Mouse (Mus musculus): ENCODE measurements at regions not wholly inside any gene's neighbourhood (a gene's known extent, or its start where the extent isn't known, plus 50 kb on each side); places are given as distances from the start of the nearest gene placed in this dataset.
A peak's percentile ranks its signal among the peaks of the same experiment; 100 is the strongest.

- Histone ChIP-seq H3K4me1 (ENCODE audit: control insufficient read depth, insufficient read depth, low read depth, low read length) (no peaks in the 10 kb centered on the region), H3K27ac (ENCODE audit: low read depth, low read length) (no peak overlapping the region), H3K4me2 (ENCODE audit: low read length) (no peak overlapping the region), H3K27me3 (replicated peaks; ENCODE audit: control insufficient read depth, insufficient read depth, low read length) (no peaks in the 10 kb centered on the region), H3K9me3 (ENCODE audit: control insufficient read depth, low read length) (no peaks in the 10 kb centered on the region), H3K9ac (ENCODE audit: low read depth, low read length) (no peak overlapping the region), H3K36me3 (ENCODE audit: control insufficient read depth, insufficient read depth, low read length) (no peaks in the 10 kb centered on the region), H3K4me3 (ENCODE audit: low read length) (no peak overlapping the region)
- ATAC-seq: no peak
- 49% methylated on average over 8 of the region's 8 CpGs for WGBS
Measured at GRCm38 (mm10) chr1:153962161-153962720, 62.2 kb upstream of the Teddm2 start.

- Histone ChIP-seq H3K4me3 (ENCODE audit: low read length) (no peak overlapping the region), H3K4me1 (ENCODE audit: control insufficient read depth, insufficient read depth, low read depth, low read length) (no peaks in the 10 kb centered on the region), H3K9me3 (ENCODE audit: control insufficient read depth, low read length) (no peaks in the 10 kb centered on the region), H3K9ac (ENCODE audit: low read depth, low read length) (no peak overlapping the region), H3K27ac (ENCODE audit: low read depth, low read length) (no peak overlapping the region), H3K4me2 (ENCODE audit: low read length) (no peak overlapping the region), H3K27me3 (replicated peaks; ENCODE audit: control insufficient read depth, insufficient read depth, low read length) (no peaks in the 10 kb centered on the region), H3K36me3 (ENCODE audit: control insufficient read depth, insufficient read depth, low read length) (no peaks in the 10 kb centered on the region)
- no peak for ATAC-seq
- 69% methylated on average over 9 of the region's 9 CpGs for WGBS
Measured at GRCm38 (mm10) chr1:153963744-153964342, 63.8 kb upstream of the Teddm2 start.

- no peak overlapping the region for H3K27ac ChIP-seq (ENCODE audit: low read depth, low read length)
- H3K9me3 ChIP-seq (ENCODE audit: control insufficient read depth, low read length): no peaks in the 10 kb centered on the region
- ATAC-seq: no peak
- no peaks in the 10 kb centered on the region for H3K36me3 ChIP-seq (ENCODE audit: control insufficient read depth, insufficient read depth, low read length)
- 88% methylated on average over 4 of the region's 4 CpGs for WGBS
- no peak overlapping the region for H3K4me3 ChIP-seq (ENCODE audit: low read length)
- no peak overlapping the region for H3K4me2 ChIP-seq (ENCODE audit: low read length)
- no peak overlapping the region for H3K9ac ChIP-seq (ENCODE audit: low read depth, low read length)
- H3K4me1 ChIP-seq (ENCODE audit: control insufficient read depth, insufficient read depth, low read depth, low read length): no peaks in the 10 kb centered on the region
- no peaks in the 10 kb centered on the region for H3K27me3 ChIP-seq (replicated peaks; ENCODE audit: control insufficient read depth, insufficient read depth, low read length)
Measured at GRCm38 (mm10) chr1:153969401-153969800, 69.4 kb upstream of the Teddm2 start.

- H3K27ac ChIP-seq (ENCODE audit: low read depth, low read length): no peak overlapping the region
- ATAC-seq: peak; percentile 64; the same call in 1 of the 2 replicates
Measured at GRCm38 (mm10) chr1:153974300-153974699, 74.3 kb upstream of the Teddm2 start.

GRCm38 (mm10) chr1:153977963-153978726 lies 78.1 kb upstream of the Teddm2 start:
- ATAC-seq: peak; percentile 86
- Histone ChIP-seq H3K27ac (ENCODE audit: low read depth, low read length) (no peak overlapping the region), H3K4me1 (ENCODE audit: control insufficient read depth, insufficient read depth, low read depth, low read length) (no peaks in the 10 kb centered on the region; the same call in 1 of the 2 replicates), H3K27me3 (replicated peaks; ENCODE audit: control insufficient read depth, insufficient read depth, low read length) (no peaks in the 10 kb centered on the region), H3K9ac (ENCODE audit: low read depth, low read length) (no peak overlapping the region), H3K4me2 (ENCODE audit: low read length) (no peak overlapping the region), H3K9me3 (ENCODE audit: control insufficient read depth, low read length) (no peaks in the 10 kb centered on the region), H3K4me3 (ENCODE audit: low read length) (no peak overlapping the region), H3K36me3 (ENCODE audit: control insufficient read depth, insufficient read depth, low read length) (no peaks in the 10 kb centered on the region)
- WGBS: 9% methylated on average over 5 of the region's 5 CpGs

More at GRCm38 (mm10) chr1:153974300-153974699, 74.3 kb upstream of the Teddm2 start:
- Histone ChIP-seq H3K4me1 (ENCODE audit: control insufficient read depth, insufficient read depth, low read depth, low read length) (no peaks in the 10 kb centered on the region; the same call in 1 of the 2 replicates), H3K27me3 (replicated peaks; ENCODE audit: control insufficient read depth, insufficient read depth, low read length) (no peaks in the 10 kb centered on the region), H3K4me2 (ENCODE audit: low read length) (no peak overlapping the region), H3K9me3 (ENCODE audit: control insufficient read depth, low read length) (no peaks in the 10 kb centered on the region), H3K9ac (ENCODE audit: low read depth, low read length) (no peak overlapping the region), H3K4me3 (ENCODE audit: low read length) (no peak overlapping the region), H3K36me3 (ENCODE audit: control insufficient read depth, insufficient read depth, low read length) (no peaks in the 10 kb centered on the region)
- WGBS: 55% methylated on average over 1 of the region's 1 CpGs

- Histone ChIP-seq H3K9me3 (ENCODE audit: control insufficient read depth, low read length) (no peaks in the 10 kb centered on the region), H3K4me3 (ENCODE audit: low read length) (no peak overlapping the region), H3K27me3 (replicated peaks; ENCODE audit: control insufficient read depth, insufficient read depth, low read length) (no peaks in the 10 kb centered on the region), H3K4me1 (ENCODE audit: control insufficient read depth, insufficient read depth, low read depth, low read length) (no peaks in the 10 kb centered on the region; the same call in 1 of the 2 replicates), H3K4me2 (ENCODE audit: low read length) (no peak overlapping the region), H3K36me3 (ENCODE audit: control insufficient read depth, insufficient read depth, low read length) (no peaks in the 10 kb centered on the region), H3K9ac (ENCODE audit: low read depth, low read length) (no peak overlapping the region), H3K27ac (ENCODE audit: low read depth, low read length) (no peak overlapping the region)
- 54% methylated on average over 6 of the region's 6 CpGs for WGBS
- no peak for ATAC-seq
Measured at GRCm38 (mm10) chr1:153980886-153981285, 80.9 kb upstream of the Teddm2 start.

- 87% methylated on average over 5 of the region's 5 CpGs for WGBS
- no peaks in the 10 kb centered on the region for H3K27me3 ChIP-seq (replicated peaks; ENCODE audit: control insufficient read depth, insufficient read depth, low read length)
- no peak overlapping the region for H3K27ac ChIP-seq (ENCODE audit: low read depth, low read length)
- H3K36me3 ChIP-seq (ENCODE audit: control insufficient read depth, insufficient read depth, low read length): no peaks in the 10 kb centered on the region
- no peak overlapping the region for H3K4me2 ChIP-seq (ENCODE audit: low read length)
- no peak overlapping the region for H3K9ac ChIP-seq (ENCODE audit: low read depth, low read length)
- no peak overlapping the region for H3K4me3 ChIP-seq (ENCODE audit: low read length)
- no peaks in the 10 kb centered on the region for H3K9me3 ChIP-seq (ENCODE audit: control insufficient read depth, low read length)
- H3K4me1 ChIP-seq (ENCODE audit: control insufficient read depth, insufficient read depth, low read depth, low read length): no peaks in the 10 kb centered on the region
- no peak for ATAC-seq
Measured at GRCm38 (mm10) chr1:153985595-153985994, 85.6 kb upstream of the Teddm2 start.

GRCm38 (mm10) chr1:153986632-153987031 lies 86.6 kb upstream of the Teddm2 start:
- H3K4me2 ChIP-seq (ENCODE audit: low read length): no peak overlapping the region
- H3K27ac ChIP-seq (ENCODE audit: low read depth, low read length): no peak overlapping the region
- no peaks in the 10 kb centered on the region for H3K9me3 ChIP-seq (ENCODE audit: control insufficient read depth, low read length)
- no peaks in the 10 kb centered on the region for H3K27me3 ChIP-seq (replicated peaks; ENCODE audit: control insufficient read depth, insufficient read depth, low read length)
- no peaks in the 10 kb centered on the region for H3K36me3 ChIP-seq (ENCODE audit: control insufficient read depth, insufficient read depth, low read length)
- no peak for ATAC-seq
- no peaks in the 10 kb centered on the region for H3K4me1 ChIP-seq (ENCODE audit: control insufficient read depth, insufficient read depth, low read depth, low read length)
- no peak overlapping the region for H3K9ac ChIP-seq (ENCODE audit: low read depth, low read length)
- no peak overlapping the region for H3K4me3 ChIP-seq (ENCODE audit: low read length)
- 89% methylated on average over 6 of the region's 6 CpGs for WGBS

- no peak overlapping the region for H3K27ac ChIP-seq (ENCODE audit: low read depth, low read length)
- no peak for ATAC-seq
- no peaks in the 10 kb centered on the region for H3K4me1 ChIP-seq (ENCODE audit: control insufficient read depth, insufficient read depth, low read depth, low read length)
- no peak overlapping the region for H3K4me3 ChIP-seq (ENCODE audit: low read length)
- no peaks in the 10 kb centered on the region for H3K36me3 ChIP-seq (ENCODE audit: control insufficient read depth, insufficient read depth, low read length)
- no peaks in the 10 kb centered on the region for H3K27me3 ChIP-seq (replicated peaks; ENCODE audit: control insufficient read depth, insufficient read depth, low read length)
- H3K9me3 ChIP-seq (ENCODE audit: control insufficient read depth, low read length): no peaks in the 10 kb centered on the region
- no peak overlapping the region for H3K4me2 ChIP-seq (ENCODE audit: low read length)
- 82% methylated on average over 2 of the region's 2 CpGs for WGBS
- H3K9ac ChIP-seq (ENCODE audit: low read depth, low read length): no peak overlapping the region
Measured at GRCm38 (mm10) chr1:153988297-153988696, 88.3 kb upstream of the Teddm2 start.
